Mouse (Mus musculus) layer of hippocampus, adult 18-20 months (tissue): ENCODE measurements around the gene Grap2. TPM values are rescaled to one million over a fixed set of nuclear protein-coding genes. Genes with fewer than 3 reads are reported as not detected.

Source experiments
- DNase-seq, 2 experiments: peaks; one replicate each; pipeline ENCODE4 v3.0.0; 2022; ENCODE audit warnings: low spot score in 2 of 2
- microRNA-seq, 2 experiments: library from miRNA; unstranded; fragments of <30 nt; microRNA quantifications; one replicate each; pipeline ENCODE4 v1.2.0; 2021
- total RNA-seq, 2 experiments: library from RNA; stranded (reverse); gene quantifications; 2 replicates each; pipeline ENCODE4 v1.2.3; 2021

The Grap2 gene
- total RNA-seq, 2 experiments from 2014 or later = 0.05 to 0.10 TPM

DNA sequence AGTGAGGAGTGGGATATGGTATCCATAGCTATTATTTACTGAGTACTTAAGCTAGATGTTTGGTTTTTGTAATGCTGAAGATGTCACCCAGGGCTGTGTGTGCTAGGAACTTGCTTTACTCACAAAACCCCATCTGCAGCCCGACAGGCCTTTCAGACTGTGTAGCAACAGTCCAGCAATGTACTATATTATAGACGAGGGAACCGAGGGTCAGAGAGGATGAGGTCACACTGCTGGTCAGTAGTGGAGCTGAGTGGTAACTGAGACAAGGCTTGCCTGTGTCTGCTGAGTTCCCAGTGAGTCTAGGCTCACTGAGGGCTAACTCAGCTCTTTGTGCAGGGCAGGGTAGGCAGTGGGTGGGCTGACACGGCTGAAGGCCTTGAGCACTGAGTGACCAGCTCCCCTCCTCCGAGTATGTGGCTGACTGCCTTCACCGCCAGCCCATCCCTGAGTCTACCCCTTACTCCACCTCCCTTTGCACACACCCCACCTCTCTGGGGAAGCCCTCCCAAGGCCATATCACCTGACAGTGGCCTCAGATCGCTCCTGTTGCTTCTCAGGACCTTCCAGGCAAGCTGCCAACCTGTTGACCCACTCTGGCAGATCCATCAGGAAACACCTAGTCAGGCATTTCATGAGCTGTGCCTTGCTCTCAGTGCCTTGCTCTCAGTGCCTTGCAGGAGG, 108.1 kb downstream of the Grap2 start:
- no peak for DNase-seq

GRCm38 (mm10) chr15:80681466-80681881, 109.1 kb downstream of the Grap2 start:
- no peak for DNase-seq

DNA sequence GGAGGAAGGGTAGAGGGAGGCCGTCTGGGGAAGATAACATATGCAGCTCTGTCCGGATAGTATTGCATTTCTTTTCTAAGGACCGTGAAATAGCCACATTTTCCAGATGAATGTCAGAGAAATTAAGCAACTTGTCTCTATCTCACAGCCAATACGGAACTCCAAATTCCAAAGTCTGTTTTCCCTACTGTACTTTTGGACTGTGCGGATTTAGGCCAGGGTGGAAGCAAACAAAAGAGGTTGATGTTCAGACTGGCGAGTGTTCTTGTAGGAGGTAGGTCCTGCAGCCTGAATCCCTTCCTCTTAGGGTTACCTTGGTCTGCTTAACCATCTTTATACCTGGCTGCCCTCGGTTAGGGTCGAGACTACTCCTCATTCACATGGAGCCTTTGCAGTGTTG, 109.9 kb downstream of the Grap2 start:
- DNase-seq = no peak

DNA sequence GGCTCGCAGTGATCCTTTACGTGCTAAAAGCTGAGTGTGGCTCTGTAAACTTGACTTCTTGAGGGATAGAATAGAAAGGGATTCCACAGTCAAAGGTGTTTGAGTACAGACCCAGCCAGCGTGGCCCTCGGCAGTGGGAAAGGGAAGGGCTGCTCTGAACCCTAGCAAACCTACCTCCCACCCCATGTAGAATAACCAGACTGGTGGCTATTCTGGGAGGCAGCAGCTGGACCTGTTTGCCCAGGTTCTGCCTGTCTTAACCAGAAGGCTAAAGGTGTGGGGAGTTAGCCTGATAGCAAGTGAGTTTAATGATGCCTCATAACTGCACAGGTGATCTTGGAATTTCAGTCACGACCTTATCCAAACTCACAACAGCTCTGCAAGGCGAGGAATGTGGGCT, 110.8 kb downstream of the Grap2 start:
- no peak for DNase-seq

DNA sequence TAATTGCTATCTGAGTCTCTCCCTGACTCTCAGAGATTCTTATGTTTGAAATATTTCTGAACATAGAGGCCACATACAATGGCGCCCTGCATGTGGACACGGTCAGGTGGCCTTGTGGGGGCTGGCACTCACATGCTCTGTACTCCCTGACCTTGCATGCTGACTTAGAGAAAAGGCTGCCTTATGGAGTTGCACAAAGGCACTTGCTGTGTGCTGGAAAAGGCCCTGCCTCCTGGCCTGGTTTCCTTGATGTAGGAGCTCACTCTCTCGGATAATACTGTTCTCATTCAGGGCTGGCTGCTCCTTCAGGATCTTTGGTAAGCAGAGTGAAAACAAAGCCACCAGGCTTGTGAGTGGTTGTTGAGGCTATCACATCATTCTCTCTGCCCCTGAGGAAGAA, 111.6 kb downstream of the Grap2 start:
- no peak for DNase-seq

DNA sequence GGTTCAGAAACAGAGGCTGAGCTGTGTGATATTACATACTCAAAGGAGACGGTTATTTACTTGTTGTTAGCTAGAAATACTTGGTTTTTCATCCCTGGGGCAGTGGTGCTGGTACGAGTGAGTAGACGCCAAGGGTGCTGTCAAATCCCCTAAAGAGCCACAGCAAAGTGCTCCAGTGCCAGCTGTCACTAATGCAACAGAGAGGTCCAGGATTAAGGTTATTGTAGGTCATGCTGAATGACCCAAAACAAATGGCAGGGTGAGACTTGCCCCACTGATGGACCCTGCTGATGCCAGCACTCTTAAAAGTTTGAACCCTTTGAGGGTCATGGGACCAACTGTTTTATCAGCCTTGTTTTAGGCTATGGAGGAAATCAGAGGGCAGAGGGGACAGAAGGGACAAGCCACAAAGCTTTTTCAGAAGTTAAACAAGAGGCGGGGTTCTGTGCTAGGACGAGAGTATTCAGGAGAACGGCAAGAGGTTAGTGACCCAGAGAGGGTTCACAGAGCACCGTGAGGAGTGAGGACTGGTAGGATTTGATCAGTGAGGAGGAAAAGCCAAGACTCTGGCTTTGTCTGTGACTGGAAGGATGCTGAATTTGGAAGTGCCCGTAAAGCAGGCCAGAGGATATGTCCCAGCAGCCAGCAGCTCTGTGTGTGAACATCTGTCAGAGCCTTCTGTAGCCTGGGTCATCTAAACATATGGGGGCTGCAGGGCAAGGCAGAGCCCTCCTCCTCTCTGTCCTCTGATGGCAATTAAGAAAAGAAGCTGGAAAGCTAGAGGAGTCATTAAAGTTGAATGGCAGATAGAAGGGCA, 112.6 kb downstream of the Grap2 start:
- DNase-seq = no peak

GRCm38 (mm10) chr15:80685603-80685895, 113.2 kb downstream of the Grap2 start:
- no peak for DNase-seq

DNA sequence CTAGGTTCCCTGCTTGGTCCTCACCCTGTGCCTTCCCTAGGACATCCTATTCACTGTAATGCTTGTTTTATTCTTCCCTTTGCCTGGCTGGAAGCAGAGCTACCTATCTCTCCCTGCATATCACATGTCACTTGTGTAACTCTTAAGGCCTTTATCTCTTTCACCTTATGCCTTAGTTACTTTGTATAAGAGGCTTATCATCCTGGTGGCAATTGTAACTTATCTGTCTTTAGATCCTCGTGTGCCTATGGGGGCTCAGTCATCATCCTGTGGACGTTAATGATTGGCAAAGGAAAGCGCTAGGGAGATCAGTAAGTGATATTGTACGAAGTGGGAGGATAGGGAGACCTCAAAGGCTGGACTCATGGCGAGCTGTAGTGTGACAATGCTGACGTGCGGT, 116.1 kb downstream of the Grap2 start:
- DNase-seq = no peak

GRCm38 (mm10) chr15:80693492-80693891, 121.1 kb downstream of the Grap2 start:
- no peak for DNase-seq

GRCm38 (mm10) chr15:80694125-80694910, 121.9 kb downstream of the Grap2 start:
- DNase-seq = peak; percentile 63 to 89

DNA sequence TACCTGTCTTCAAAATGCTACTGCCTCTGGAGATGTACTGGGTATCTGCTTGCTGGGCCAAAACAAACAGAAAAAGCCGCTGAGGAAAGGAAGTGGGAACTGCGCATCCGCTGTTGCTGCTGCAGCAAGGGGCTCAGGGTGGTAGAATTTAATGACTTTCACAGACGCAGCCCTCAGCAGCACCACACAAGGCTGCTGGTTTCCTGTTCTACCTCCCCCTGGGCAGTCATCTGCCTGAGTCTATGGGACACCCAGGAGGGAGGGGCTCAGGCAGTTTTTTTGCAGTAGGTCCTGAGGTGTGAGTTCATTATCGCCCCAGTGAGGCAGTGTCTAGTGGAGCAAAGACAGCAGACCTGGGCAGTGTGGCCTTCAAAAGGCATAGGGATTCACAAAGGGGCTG, 125.2 kb downstream of the Grap2 start:
- DNase-seq = no peak

- DNase-seq = no peak
These were observed 129.3 kb downstream of the Grap2 start for GRCm38 (mm10) chr15:80701481-80702257.

Small RNA genes lying within 50 kb of the gene (microRNA-seq; reads per million reads assigned to microRNA genes)
- 0 reads per million in 2 experiments for gene Mir6957

Other genes starting within 250 kb of the Grap2 start
- not detected for gene Enthd1, start 7.4 kb upstream of the Grap2 start, total RNA-seq
- gene Fam83f, start 99.3 kb downstream of the Grap2 start, total RNA-seq = under 1 TPM in 1 of 2 experiments, not detected in 1; 0.10 TPM
- 100 to 1,000 TPM in 1 of 2 experiments, 10 to 100 TPM in 1; 95.8 to 113 TPM for gene Tnrc6b, start 138.7 kb downstream of the Grap2 start, total RNA-seq